Mouse (Mus musculus): Measurements from ENCODE around the gene Hoxa11.

Gene Hoxa11

GRCm38 (mm10) chr6:52265306-52265912 lies 19.8 kb upstream of the Hoxa11 start:
- no peak for DNase-seq (ENCODE audit: low read depth, low spot score)

- no peak for DNase-seq (ENCODE audit: low read depth, low spot score)
Measured at GRCm38 (mm10) chr6:52264106-52264790, 18.6 kb upstream of the Hoxa11 start.

GRCm38 (mm10) chr6:52263321-52263585 lies 17.6 kb upstream of the Hoxa11 start:
- no peak for DNase-seq (ENCODE audit: low read depth, low spot score)

GRCm38 (mm10) chr6:52262463-52263320 lies 17.1 kb upstream of the Hoxa11 start:
- DNase-seq (ENCODE audit: low read depth, low spot score) = no peak

- DNase-seq (ENCODE audit: low read depth, low spot score) = no peak
Measured at GRCm38 (mm10) chr6:52261751-52262462, 16.3 kb upstream of the Hoxa11 start.

GRCm38 (mm10) chr6:52260654-52261575 lies 15.3 kb upstream of the Hoxa11 start, which contains the start of gene Hoxa13:
Gene Hoxa13, minus strand, starts transcription at chr6:52260880.
- no peak for DNase-seq (ENCODE audit: low read depth, low spot score)

- no peak for DNase-seq (ENCODE audit: low read depth, low spot score)
Measured at GRCm38 (mm10) chr6:52259811-52260261, 14.2 kb upstream of the Hoxa11 start.

GRCm38 (mm10) chr6:52259081-52259790 lies 13.6 kb upstream of the Hoxa11 start:
- no peak for DNase-seq (ENCODE audit: low read depth, low spot score)

- peak; percentile 77 for DNase-seq (ENCODE audit: low read depth, low spot score)
Measured at GRCm38 (mm10) chr6:52256956-52257355, 11.3 kb upstream of the Hoxa11 start.

- DNase-seq (ENCODE audit: low read depth, low spot score) = no peak
Measured at GRCm38 (mm10) chr6:52253511-52254500, 8.2 kb upstream of the Hoxa11 start.

- DNase-seq (ENCODE audit: low read depth, low spot score) = no peak
Measured at GRCm38 (mm10) chr6:52252775-52253376, 7.3 kb upstream of the Hoxa11 start.

- DNase-seq (ENCODE audit: low read depth, low spot score) = no peak
Measured at GRCm38 (mm10) chr6:52252016-52252774, 6.6 kb upstream of the Hoxa11 start.

GRCm38 (mm10) chr6:52251177-52251879 lies 5.7 kb upstream of the Hoxa11 start:
- DNase-seq (ENCODE audit: low read depth, low spot score) = no peak

GRCm38 (mm10) chr6:52249826-52250225 lies 4.2 kb upstream of the Hoxa11 start:
- no peak for DNase-seq (ENCODE audit: low read depth, low spot score)

GRCm38 (mm10) chr6:52249415-52249738 lies 3.8 kb upstream of the Hoxa11 start:
- DNase-seq (ENCODE audit: low read depth, low spot score) = no peak

- no peak for DNase-seq (ENCODE audit: low read depth, low spot score)
Measured at GRCm38 (mm10) chr6:52248638-52249414, 3.2 kb upstream of the Hoxa11 start.
